Mouse (Mus musculus): Measurements from ENCODE around the gene Kif5a. TPM values are rescaled to one million over a fixed set of nuclear protein-coding genes. Genes with fewer than 3 reads are reported as not detected.

Gene Kif5a
- total and polyA plus RNA-seq, 3 experiments = 0.14 to 2.1 TPM; not detected in 1

- Histone ChIP-seq H3K79me2 (replicated peaks; ENCODE audit: control insufficient read depth, extremely low read depth, insufficient read depth, poor library complexity, severe bottlenecking) (peaks cover 12% of the 10 kb centered on the region), H3K36me3 (replicated peaks in 1 of 2; ENCODE audit: control insufficient read depth in 1 of 2, insufficient read depth in 1 of 2, low read length in 1 of 2) (peaks cover 32 to 56% of the 10 kb centered on the region in 2 experiments), H3K4me3 (replicated peaks in 1 of 3; ENCODE audit: low read depth in 2 of 3, low read length in 2 of 3, poor library complexity in 1 of 3) (no peak overlapping the region), H3K27ac (ENCODE audit: insufficient read depth, low read depth) (no peak overlapping the region), H3K27me3 (replicated peaks) (peaks cover 12% of the 10 kb centered on the region), H3K4me2 (ENCODE audit: insufficient read depth, low read depth, poor library complexity, severe bottlenecking) (no peak overlapping the region), H3K4me1 (ENCODE audit: control insufficient read depth in 1 of 2, insufficient read depth in 2 of 2) (peaks cover 5 to 15% of the 10 kb centered on the region in 2 experiments; a peak in 3 of 4 replicates), H3K9ac (ENCODE audit: insufficient read depth, low read depth) (no peak overlapping the region), H3K9me3 (replicated peaks; ENCODE audit: low read length) (no peaks in the 10 kb centered on the region)
- TF ChIP-seq JUND (conservative IDR thresholded peaks at IDR 0.05; ENCODE audit: low read depth, low read length) (no peak), JUN (IDR thresholded peaks at IDR 0.05; ENCODE audit: insufficient read depth, low read depth, low read length) (no peak), ZKSCAN1 (IDR thresholded peaks at IDR 0.05; ENCODE audit: borderline replicate concordance, low read depth, low read length) (no peak), SMC3 (IDR thresholded peaks at IDR 0.05; ENCODE audit: low read depth, low read length) (no peak), ELF1 (IDR thresholded peaks at IDR 0.05; ENCODE audit: low read depth, low read length) (no peak)
- dilution Hi-C loops (cut with MboI; ENCODE audit: extremely low pct_ligation_motif_present, extremely low pct_unique_long_range_greater_than_20kb, low sequenced_read_pairs) (no loop called here), in situ Hi-C loops (cut with MboI; ENCODE audit: low pct_ligation_motif_present, low pct_unique_long_range_greater_than_20kb, low sequenced_read_pairs) (no loop called here)
- DNase-seq (ENCODE audit: extremely low read depth) = no peak
Measured at GRCm38 (mm10) chr10:127268401-127268800, 5.3 kb upstream of the Kif5a start.

DNA sequence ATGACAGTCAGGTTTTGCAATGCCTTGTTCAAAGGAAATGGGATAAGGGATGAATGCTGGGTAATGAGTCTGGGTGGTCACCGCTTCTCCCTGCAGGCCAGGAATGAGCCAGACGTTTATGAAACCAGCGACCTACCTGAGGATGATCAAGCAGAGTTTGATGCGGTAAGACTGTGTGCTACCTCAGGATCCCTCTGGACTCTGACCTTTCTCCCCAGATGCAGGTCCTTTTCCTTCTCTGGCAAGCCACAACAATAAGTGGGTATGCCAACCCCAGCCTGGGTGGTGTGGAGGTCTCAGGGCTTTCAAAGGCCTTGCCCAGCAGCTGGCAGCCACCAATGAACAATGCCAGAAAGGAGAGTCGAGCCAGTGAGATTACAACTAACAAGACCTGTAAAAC is 4.2 kb upstream of the Kif5a start:
- Histone ChIP-seq H3K27me3 (replicated peaks) (peaks cover 22% of the 10 kb centered on the region), H3K36me3 (replicated peaks in 1 of 2; ENCODE audit: control insufficient read depth in 1 of 2, insufficient read depth in 1 of 2, low read length in 1 of 2) (peaks cover 23 to 45% of the 10 kb centered on the region in 2 experiments), H3K79me2 (replicated peaks; ENCODE audit: control insufficient read depth, extremely low read depth, insufficient read depth, poor library complexity, severe bottlenecking) (peaks cover 12% of the 10 kb centered on the region), H3K4me3 (replicated peaks in 1 of 3; ENCODE audit: low read depth in 2 of 3, low read length in 2 of 3, poor library complexity in 1 of 3) (peak overlapping the region; percentile 59 to 94 (median 88)), H3K9ac (ENCODE audit: insufficient read depth, low read depth) (peak overlapping the region; percentile 99), H3K9me3 (replicated peaks; ENCODE audit: low read length) (no peaks in the 10 kb centered on the region), H3K27ac (ENCODE audit: insufficient read depth, low read depth) (no peak overlapping the region), H3K4me1 (ENCODE audit: control insufficient read depth in 1 of 2, insufficient read depth in 2 of 2) (peaks cover 10 to 22% of the 10 kb centered on the region in 2 experiments), H3K4me2 (ENCODE audit: insufficient read depth, low read depth, poor library complexity, severe bottlenecking) (peak overlapping the region; percentile 76)
- no peak for DNase-seq (ENCODE audit: extremely low read depth)
- dilution Hi-C loops (cut with MboI; ENCODE audit: extremely low pct_ligation_motif_present, extremely low pct_unique_long_range_greater_than_20kb, low sequenced_read_pairs) = no loop called here
- TF ChIP-seq EP300 (IDR thresholded peaks at IDR 0.05; ENCODE audit: low read length) (no peak), MAZ (IDR thresholded peaks at IDR 0.05; ENCODE audit: low read depth, low read length) (no peak), TCF12 (IDR thresholded peaks at IDR 0.05; ENCODE audit: low read depth, low read length) (no peak), ZC3H11A (IDR thresholded peaks at IDR 0.05; ENCODE audit: low read depth, low read length) (no peak), ZKSCAN1 (IDR thresholded peaks at IDR 0.05; ENCODE audit: borderline replicate concordance, low read depth, low read length) (no peak), USF1 (IDR thresholded peaks at IDR 0.05; ENCODE audit: low read depth, low read length) (no peak), ZNF384 (IDR thresholded peaks at IDR 0.05; ENCODE audit: low read depth, low read length) (no peak), POLR2A (IDR thresholded peaks at IDR 0.05; ENCODE audit: low read depth, low read length) (no peak), HCFC1 (IDR thresholded peaks at IDR 0.05; ENCODE audit: low read depth, low read length) (no peak), SMC3 (IDR thresholded peaks at IDR 0.05; ENCODE audit: low read depth, low read length) (no peak), MAFK (IDR thresholded peaks at IDR 0.05; ENCODE audit: insufficient replicate concordance, low read length) (no peak), CTCF (conservative IDR thresholded peaks at IDR 0.05 in 1 of 2, IDR thresholded peaks at IDR 0.05 in 1 of 2; ENCODE audit: low read depth in 2 of 2, low read length in 2 of 2) (no peak), NRF1 (IDR thresholded peaks at IDR 0.05; ENCODE audit: low read depth, low read length) (no peak), MYC (IDR thresholded peaks at IDR 0.05; ENCODE audit: low read depth, low read length) (no peak), GABPA (IDR thresholded peaks at IDR 0.05; ENCODE audit: insufficient replicate concordance, low read depth, low read length) (no peak), CHD2 (IDR thresholded peaks at IDR 0.05; ENCODE audit: low read length) (no peak), JUND (conservative IDR thresholded peaks at IDR 0.05; ENCODE audit: low read depth, low read length) (no peak), UBTF (IDR thresholded peaks at IDR 0.05; ENCODE audit: low read depth, low read length) (no peak), TBP (conservative IDR thresholded peaks at IDR 0.05; ENCODE audit: low read depth, low read length) (no peak)
- in situ Hi-C loops (cut with MboI; ENCODE audit: low pct_ligation_motif_present, low pct_unique_long_range_greater_than_20kb, low sequenced_read_pairs) = no loop called here
